Mouse (Mus musculus): ENCODE results near the gene Snx9.

- TF ChIP-seq CTCF (IDR thresholded peaks at IDR 0.05; ENCODE audit: borderline replicate concordance, insufficient read depth, low read depth, low read length) (no peak), POLR2A (IDR thresholded peaks at IDR 0.05; ENCODE audit: borderline replicate concordance, insufficient read depth, low read length) (no peak)
Measured at GRCm38 (mm10) chr17:5793593-5793992, 47.5 kb upstream of the Snx9 start.
